Mouse (Mus musculus) left cerebral cortex, adult 2 months (tissue): ENCODE data around the gene Dohh. TPM values are rescaled to one million over a fixed set of nuclear protein-coding genes. Genes with fewer than 3 reads are reported as not detected.
A peak's percentile ranks its signal among the peaks of the same experiment; 100 is the strongest.

ENCODE experiments used
- DNase-seq, 2 experiments: peaks; one replicate each; pipeline ENCODE4 v3.0.0; 2021 to 2022; ENCODE audit warnings: low spot score in 2 of 2, mixed read lengths in 1 of 2; ENCODE audit errors: extremely low spot score in 1 of 2
- H3K27ac ChIP-seq: fragments of 200-600 bp; 2 replicates; pipeline ENCODE4 v1.8.1; 2022
- H3K4me3 ChIP-seq: fragments of 200-600 bp; 2 replicates; pipeline ENCODE4 v1.8.1; 2022
- CTCF ChIP-seq: fragments of 200-600 bp; IDR thresholded peaks from 2 replicates; pipeline ENCODE4 v1.8.1; 2022; ENCODE audit warnings: antibody characterized with exemption, mild to moderate bottlenecking, moderate library complexity
- intact Hi-C: fragments of 180-260 bp; cut with DNase I; formaldehyde crosslinking; loops from one replicate; pipeline ENCODE4 v1.15.1; 2025
- long read RNA-seq, 2 experiments: library from polyadenylated mRNA; stranded (forward); transcript quantifications; one replicate each; pipeline ENCODE4 v2.0.0; 2021; ENCODE audit warnings: borderline mapping rate in 2 of 2
- total RNA-seq, 2 experiments: library from RNA; stranded (reverse); gene quantifications; 2 replicates each; pipeline ENCODE4 v1.2.3; 2021

Dohh gene
- total RNA-seq, result 10 to 100 TPM; 87.1 to 95.1 TPM
- long read RNA-seq, experiment 1, transcript Dohh-201 (5 exons, 1,444 nt), result major isoform, 91 of 100 reads
- long read RNA-seq, experiment 1, partial matches to known transcripts, result 3 of 100 reads
- long read RNA-seq, experiment 1, other reads (novel, unspliced or antisense), result 6 of 100 reads
- long read RNA-seq, experiment 2, transcript Dohh-201 (5 exons, 1,444 nt), result major isoform, 56 of 61 reads
- long read RNA-seq, experiment 2, partial matches to known transcripts, result 3 of 61 reads
- long read RNA-seq, experiment 2, other reads (novel, unspliced or antisense), result 2 of 61 reads

- Histone ChIP-seq H3K4me3 (peak within 1 kb of the TSS; percentile 86), H3K27ac (peak within 1 kb of the TSS; percentile 81)
- intact Hi-C loops, result no loop called here
- DNase-seq, result peak; percentile 97 to 98
- no peak for TF ChIP-seq CTCF
Measured at GRCm38 (mm10) chr10:81383802-81384604, at the start of gene Dohh, which contains the start of gene Gm48551. Gene Dohh (plus strand): TSS chr10:81384428. Gene Gm48551 (plus strand): TSS chr10:81384466.

DNA sequence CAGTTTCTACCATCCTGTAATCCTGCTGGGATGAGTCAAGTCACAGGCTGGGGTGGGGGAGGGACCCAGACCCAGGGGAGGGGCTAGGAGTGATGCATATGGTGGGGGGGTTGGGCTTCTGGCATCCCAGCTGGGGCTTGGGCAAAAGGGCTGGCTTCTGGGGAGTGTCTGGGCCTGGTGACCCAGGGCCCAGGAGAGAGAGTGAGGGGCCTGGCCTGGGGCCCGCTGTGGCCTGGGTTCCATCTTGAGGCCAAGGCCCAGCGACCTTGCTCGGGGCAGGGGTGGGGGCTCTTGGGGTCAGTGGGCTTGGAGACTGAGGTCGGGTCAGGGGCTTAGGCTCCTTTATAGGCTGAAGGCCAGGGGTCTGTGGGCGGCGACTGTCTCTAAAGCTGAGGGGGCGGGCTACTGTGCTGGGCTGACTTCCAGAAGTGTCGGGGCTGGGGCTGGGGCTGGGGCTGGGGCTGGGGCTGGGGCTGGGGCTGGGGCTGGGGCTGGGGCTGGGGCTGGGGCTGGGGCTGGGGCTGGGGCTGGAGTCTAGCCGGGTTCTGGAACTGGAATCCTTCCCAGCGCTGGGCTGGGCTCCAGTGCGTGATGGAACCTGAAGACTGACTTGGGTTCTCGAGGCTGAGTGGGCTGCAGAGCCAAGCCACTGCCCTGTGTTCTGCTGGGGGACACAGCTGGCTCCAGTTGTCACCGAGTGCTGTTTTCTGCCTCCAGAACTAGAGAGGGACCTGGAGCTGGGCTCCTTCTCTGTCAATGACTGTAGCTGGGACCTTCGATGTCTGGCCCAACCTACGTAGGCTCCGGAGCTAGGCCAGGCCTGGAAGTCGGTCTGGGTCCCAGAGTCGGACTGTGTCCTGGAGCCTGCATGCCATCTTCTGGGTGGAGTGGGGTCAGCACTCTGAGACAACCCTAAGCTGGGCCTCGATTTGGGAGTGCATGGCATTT lies 48.6 kb upstream of the Dohh start:
- TF ChIP-seq CTCF, result no peak
- DNase-seq, result no peak
- intact Hi-C loops, result no loop called here
- Histone ChIP-seq H3K4me3 (no peak overlapping the region), H3K27ac (no peak overlapping the region)

- no peak overlapping the region for H3K27ac ChIP-seq
- intact Hi-C loops, result no loop called here
- no peak overlapping the region for H3K4me3 ChIP-seq
- DNase-seq, result no peak
- TF ChIP-seq CTCF, result no peak
Measured at GRCm38 (mm10) chr10:81336558-81336957, 47.7 kb upstream of the Dohh start.

DNA sequence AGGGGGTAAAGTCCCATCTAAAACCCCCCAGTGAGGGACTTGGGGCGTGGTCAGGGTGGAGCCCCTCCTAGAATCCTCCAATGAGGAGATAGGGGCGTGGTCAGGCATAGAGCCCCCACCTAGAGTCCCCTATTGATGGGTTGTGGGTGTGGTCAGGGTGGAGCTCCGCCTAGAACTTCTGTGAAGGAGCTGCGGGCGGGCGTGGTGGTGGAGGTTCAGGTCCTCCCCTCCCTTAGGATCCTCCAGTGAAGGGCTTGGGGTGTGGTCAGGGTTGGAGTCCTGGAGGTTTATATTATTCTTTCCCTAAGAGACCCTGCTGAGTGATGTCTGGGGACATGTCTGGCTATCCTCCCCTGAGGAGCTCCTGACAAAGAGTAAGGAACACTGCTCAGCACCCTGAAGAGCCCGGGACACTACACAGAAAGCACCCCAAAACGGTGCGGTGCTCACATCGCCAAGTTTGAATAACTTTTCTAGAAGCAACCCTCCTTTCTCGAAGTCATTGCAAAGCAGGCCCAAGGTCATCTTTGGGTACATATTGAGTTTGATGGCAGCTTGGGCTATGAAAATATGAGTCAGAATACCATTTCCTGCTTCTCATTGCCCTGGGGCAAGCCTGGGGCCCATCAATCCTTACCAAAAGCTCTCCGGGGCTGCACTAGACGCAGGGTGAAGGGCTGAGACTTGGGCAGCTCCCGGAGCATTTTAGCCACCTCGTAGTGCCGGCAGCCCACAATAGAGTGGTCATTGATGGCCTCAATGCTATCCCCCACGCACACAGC lies 43.5 kb upstream of the Dohh start:
- DNase-seq, result no peak
- H3K27ac ChIP-seq, result no peak overlapping the region
- intact Hi-C loops, result loop anchor here (5.0 kb wide), 1 partner anchor 53 kb away; no protein-coding TSS in a partner anchor
- TF ChIP-seq CTCF, result no peak
- H3K4me3 ChIP-seq, result no peak overlapping the region

- peak in 1 of 2 experiments; percentile 66 for DNase-seq
- intact Hi-C loops, result loop anchor here (5.0 kb wide), 1 partner anchor 54 kb away; no protein-coding TSS in a partner anchor
- Histone ChIP-seq H3K4me3 (no peak overlapping the region), H3K27ac (no peak overlapping the region)
- TF ChIP-seq CTCF, result peak; percentile 87
Measured at GRCm38 (mm10) chr10:81341333-81341949, 42.8 kb upstream of the Dohh start.

DNA sequence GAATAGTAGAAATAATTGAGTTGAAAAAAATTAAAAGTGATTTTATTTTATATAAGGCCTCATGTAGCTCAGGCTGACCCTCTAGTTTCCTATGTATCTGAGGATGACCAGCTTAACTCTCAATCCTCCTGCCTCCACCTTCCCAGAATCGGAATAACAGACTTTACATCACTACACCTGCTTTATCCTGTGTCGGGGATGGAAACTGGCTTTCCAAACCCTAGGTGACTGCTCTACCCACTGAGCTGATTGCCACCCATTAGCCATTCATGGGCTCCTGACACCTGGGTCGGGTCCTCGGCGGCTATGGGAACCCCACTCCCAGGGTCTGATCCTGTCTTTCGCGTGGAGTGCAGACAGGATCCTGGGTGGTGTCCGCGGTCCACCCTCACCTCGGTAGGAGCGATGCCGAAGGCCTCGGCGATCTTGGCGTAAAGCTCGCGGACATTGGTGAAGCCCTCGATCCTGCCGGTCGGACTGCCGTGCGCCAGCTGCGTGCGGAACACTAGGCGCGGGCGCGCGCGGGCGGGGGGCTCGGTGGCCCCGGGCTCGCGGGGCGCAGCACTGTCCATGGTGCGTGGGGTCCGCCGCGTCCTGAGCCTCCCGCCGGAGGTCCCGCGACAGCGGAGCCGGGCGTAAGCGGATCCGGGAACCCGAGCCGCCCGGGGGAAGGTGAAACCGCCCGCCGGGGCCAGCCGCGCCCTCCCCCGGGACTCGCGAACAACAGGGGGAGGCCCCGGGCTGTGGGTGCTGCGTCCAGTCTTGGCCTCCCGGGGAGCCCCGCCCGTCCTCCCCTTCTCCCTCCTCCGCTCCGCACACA lies 41.3 kb upstream of the Dohh start, which contains the start of gene Gipc3:
Gene Gipc3 (minus strand): TSS at position 581 of the 820 bp plus-strand sequence.
- Histone ChIP-seq H3K27ac (no peak within 1 kb of the TSS), H3K4me3 (peak within 1 kb of the TSS; percentile 46)
- intact Hi-C loops, result loop anchor here (5.0 kb wide), 1 partner anchor 56 kb away; no protein-coding TSS in a partner anchor
- no peak for DNase-seq
- no peak for TF ChIP-seq CTCF

GRCm38 (mm10) chr10:81344421-81345161 lies 39.6 kb upstream of the Dohh start:
- peak; percentile 41 for TF ChIP-seq CTCF
- no peak overlapping the region for H3K27ac ChIP-seq
- no peak for DNase-seq
- H3K4me3 ChIP-seq, result no peak overlapping the region
- intact Hi-C loops, result loop anchor here (5.0 kb wide), 1 partner anchor 57 kb away; no protein-coding TSS in a partner anchor

GRCm38 (mm10) chr10:81345162-81345534 lies 39.1 kb upstream of the Dohh start:
- intact Hi-C loops, result no loop called here
- TF ChIP-seq CTCF, result no peak

More at GRCm38 (mm10) chr10:81345162-81345534, 39.1 kb upstream of the Dohh start:
- no peak overlapping the region for H3K27ac ChIP-seq
- DNase-seq, result no peak
- no peak overlapping the region for H3K4me3 ChIP-seq
